Mouse (Mus musculus) liver, embryonic 14.5 days (tissue): ENCODE results near the gene Ppbp.

ENCODE experiments used
- CTCF ChIP-seq: IDR thresholded peaks from 2 replicates; pipeline ENCODE4 v1.5.1; 2016; ENCODE audit warnings: antibody characterized with exemption, low read depth, control low read depth
- EP300 ChIP-seq: IDR thresholded peaks from 2 replicates; pipeline ENCODE4 v1.6.1; 2016; ENCODE audit warnings: antibody characterized with exemption, low read depth

DNA sequence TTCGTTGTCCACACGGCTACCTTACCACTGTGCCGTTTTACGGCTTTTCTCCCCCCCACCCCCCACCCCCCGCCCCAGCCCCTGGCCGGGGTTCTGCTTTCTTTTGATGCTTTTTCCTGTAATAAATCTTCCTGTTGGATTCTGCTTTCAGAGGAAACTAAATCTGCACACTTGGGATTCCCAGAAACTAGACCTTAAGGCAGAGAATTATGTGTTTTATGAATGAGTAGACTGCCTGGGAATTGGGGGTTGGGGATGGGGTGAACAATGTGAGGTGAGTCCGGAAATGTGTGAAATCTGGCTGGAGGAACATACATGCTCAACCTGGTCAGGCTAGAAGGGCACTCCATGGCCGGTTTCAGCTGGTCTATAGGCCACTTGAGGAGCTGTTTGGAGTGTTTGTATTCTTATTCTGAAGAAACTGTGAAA lies 21.8 kb downstream of the Ppbp start:
- TF ChIP-seq CTCF (no peak), EP300 (no peak)
